Mouse (Mus musculus): Measurements from ENCODE around the gene Hnrnpa1.
A peak's percentile ranks its signal among the peaks of the same experiment; 100 is the strongest.

The Hnrnpa1 gene

DNA sequence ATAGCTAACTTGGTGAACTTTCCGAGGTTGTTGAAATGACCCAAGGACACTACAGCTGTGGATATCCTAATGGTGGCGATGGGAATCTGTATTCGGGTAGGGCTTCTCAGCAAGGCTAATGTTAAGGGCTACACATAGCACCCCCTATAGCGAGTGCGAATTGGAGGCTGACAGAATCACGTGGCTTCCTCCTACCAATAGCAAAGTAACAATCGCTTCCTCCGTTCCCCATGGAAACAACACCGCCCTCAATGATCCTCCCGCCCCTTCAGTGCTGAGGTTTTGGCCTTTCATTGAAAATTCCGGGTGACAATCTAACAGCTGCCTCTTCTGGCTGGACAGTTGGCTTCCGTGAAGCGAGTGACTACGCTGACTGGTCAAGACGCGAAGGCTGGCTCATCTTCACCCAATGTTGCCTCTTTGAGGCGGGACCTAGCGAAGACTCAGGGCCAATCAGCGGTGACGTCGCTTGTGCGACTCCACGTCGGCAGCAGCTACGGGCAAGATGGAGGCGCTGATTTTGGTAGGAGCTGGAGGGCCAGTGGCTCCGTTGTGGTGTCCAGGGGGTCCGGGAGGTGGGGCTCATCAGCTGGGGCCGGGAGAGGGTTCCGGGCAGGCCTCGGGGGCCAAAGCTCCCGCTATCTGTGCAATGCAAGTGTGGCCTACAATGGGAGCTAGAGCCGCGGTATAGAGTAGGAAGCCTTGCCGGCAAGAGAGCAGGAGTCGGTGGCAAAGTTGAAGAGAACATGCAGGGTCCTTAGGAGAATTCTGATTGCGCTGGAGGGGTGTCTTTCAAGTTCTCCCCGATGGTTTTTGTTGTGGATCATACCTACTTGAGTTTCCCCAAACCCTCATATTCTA, 32.4 kb downstream of the Hnrnpa1 start, which contains the start of gene Copz1:
Gene Copz1 (plus strand): TSS at position 296 of the 861 bp plus-strand sequence.
- DNase-seq (ENCODE audit: low spot score in 2 of 2): peak; percentile 98 to 100

DNA sequence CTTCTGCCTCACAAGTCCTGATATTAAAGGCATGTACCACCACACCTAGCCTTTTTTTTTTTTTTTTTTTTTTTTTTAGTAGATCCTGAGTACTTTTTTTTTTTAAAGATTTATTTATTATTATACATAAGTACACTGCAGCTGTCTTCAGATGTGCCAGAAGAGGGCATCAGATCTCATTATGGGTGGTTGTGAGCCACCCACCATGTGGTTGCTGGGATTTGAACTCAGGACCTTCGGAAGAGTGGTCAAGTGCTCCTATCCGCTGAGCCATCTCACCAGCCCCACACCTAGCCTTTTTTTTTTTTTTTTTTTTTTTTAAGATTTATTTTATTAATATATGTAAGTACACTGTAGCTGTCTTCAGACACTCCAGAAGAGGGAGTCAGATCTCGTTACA, 35.7 kb downstream of the Hnrnpa1 start:
- peak in 1 of 2 experiments; percentile 22 for DNase-seq (ENCODE audit: low spot score in 2 of 2)

DNA sequence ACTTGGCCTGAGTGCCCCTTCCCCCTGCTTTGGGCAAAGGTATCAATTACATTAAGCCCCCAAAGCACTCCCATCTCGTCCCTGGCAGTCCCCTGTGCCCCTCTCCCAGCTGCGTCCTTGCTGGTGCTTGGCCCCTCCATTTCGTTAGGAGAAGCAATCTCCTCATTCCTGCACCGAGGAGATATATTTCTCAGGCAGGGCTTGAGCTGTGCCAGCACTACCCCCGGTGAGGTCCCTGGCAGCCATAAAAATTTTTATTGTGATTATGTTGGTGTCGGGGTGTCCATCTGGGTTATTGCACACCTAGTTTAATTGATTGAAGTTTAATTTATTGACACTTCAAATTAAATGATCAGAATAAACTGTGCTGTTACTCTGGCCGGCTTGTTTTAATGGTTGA, 37.7 kb downstream of the Hnrnpa1 start:
- DNase-seq (ENCODE audit: low spot score in 2 of 2): no peak

DNA sequence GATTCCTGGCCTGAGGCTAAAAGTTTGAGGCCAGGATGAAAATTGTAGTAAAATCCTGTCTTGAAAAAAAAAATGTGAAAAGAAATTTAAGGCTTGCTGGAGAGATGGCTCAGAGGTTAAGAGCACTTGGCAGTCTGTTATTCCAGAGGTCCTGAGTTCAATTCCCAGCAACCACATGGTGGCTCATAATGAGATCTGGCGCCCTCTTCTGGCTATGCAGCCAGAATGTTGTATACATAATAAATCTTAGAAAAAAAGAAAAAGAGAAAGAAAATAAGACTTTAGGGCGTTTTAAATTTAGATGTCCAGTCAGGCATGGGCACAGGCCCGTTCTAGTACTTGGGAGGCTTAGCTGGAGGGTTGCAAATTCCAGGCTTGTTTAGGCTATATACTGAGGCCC, 39.5 kb downstream of the Hnrnpa1 start:
- DNase-seq (ENCODE audit: low spot score in 2 of 2): no peak

DNA sequence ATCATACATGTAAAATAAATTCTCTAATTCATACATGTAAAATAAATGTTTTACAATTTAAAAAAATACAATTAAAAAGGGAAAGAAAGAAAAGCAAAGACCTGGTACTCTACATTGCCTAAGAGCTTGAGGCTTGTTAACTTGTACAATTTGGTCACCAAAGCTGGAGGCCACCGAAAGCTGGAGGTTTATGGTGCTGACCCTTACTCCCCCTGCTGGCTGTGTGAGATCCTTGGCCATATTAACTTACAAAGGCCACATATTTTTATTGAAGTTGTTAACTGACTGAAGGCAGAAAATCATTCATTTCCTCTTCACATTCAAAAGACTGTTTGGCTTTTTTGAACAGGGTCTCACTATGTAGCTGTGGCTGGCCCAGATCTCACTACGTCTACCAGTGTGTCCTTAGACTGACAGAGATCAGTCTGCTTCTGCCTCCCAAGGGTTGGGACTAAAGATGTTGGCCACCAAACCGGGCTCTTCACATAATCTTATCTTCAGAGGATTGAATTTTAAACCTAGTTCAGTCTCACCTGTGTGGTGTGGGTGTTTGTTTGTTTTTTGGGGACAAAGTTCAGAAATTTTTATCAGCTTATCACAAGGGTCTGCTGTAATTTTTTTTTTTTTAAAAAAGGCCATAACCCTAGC, 40.7 kb downstream of the Hnrnpa1 start:
- DNase-seq (ENCODE audit: low spot score in 2 of 2): no peak

DNA sequence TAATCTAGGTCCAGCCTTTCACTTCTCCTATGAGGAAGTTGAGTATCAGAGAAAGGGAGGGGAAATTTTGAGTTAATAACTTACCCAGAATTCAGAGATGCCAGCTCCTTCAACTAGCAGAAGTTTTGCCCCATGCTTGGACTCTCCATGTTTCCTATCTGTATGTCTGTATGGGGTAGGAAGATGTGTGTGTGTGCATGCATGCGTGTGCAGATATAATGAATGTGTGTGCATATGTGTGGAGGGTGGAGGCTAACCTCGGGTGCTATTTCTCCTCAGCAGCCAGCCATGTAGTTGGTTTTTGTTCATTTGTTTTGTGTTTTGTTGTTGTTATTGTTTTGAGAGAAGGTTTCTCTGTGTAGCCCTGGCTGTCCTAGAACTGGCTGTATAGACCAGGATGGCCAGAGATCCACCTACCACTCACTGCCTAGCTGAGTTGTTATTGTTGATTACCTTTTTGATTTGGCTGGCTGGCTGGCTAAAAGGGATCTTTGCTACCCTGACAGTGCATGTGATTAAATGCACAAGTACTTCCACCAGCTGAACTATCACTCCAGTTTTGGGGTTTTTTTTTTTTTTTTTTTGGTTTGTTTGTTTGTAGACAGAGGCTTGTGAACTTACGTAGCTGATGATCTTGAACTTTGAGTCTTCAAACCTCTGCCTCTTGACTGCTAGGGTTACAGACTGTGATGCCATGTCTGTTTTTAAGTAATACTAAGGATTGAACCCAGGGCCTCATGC, 41.4 kb downstream of the Hnrnpa1 start:
- no peak for DNase-seq (ENCODE audit: low spot score in 2 of 2)

DNA sequence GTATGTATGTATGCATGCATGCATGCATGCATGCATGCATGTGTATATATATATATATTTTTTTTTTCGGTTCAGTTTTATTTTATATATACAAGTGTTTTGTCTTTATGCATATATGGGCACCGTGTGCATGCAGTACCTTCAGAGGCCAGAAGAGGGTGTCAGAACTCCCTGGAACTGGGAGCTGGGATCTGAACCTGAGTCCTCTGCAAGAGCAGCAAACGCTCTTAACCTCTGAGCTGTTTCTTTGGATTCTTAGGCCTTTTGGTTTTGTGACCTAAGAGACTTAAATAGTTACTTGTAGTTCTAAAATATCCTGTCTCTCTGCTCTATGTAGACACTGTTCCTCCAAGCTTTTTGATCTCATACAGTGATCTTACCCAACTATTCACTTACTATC, 43.8 kb downstream of the Hnrnpa1 start:
- DNase-seq (ENCODE audit: low spot score in 2 of 2): peak; percentile 37 to 49

DNA sequence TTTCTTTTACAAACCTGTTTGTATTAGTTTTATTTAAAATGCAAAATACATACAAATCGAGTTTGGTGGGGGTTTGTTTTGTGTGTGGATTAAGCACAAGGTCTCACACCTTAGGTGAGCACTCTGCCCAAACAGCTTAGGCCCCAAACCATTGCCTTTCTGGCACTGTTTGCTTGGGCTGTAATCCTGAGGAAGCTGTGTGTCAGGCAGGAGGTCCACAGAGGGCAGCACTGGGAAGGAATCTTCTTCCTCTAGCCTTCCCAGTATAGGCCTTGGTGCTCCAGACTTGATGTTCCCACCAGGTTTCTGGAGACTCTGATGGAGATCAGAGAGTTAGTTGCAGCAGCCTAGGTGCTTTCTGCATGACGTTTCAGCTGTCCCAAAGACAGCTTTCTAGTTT, 44.4 kb downstream of the Hnrnpa1 start:
- DNase-seq (ENCODE audit: low spot score in 2 of 2): peak; percentile 24 to 38

DNA sequence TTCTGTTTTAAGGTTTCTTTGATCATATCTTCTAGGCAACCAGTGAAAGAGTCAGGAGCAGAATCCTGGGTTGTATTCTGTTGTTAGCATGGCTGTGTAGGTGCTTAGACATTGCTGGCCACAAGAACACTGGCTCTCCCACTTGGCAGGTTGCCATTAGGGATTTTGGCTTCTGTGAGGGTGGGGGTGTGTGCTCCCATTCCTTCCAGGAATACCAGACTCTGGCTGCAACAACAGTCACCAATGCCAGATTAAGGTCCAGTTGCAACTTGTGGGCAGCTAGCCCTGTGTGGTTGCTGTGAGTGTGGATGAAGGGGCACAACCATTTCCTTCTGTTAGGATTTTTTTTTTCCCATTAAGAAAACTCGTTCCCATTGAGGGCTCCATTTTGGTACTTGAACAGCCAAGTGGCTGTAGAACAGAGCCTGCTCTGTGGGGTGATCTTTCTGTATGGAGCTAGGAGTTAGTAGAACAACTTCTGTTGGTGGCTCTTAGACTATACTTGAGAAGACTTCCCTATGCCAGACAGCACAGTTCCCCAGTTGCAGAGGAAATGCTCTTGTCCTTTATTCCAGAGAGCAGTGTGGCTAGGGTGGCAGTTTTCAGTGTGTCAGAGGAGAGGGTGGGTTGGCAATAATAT, 45.7 kb downstream of the Hnrnpa1 start:
- peak; percentile 80 to 83 for DNase-seq (ENCODE audit: low spot score in 2 of 2)

DNA sequence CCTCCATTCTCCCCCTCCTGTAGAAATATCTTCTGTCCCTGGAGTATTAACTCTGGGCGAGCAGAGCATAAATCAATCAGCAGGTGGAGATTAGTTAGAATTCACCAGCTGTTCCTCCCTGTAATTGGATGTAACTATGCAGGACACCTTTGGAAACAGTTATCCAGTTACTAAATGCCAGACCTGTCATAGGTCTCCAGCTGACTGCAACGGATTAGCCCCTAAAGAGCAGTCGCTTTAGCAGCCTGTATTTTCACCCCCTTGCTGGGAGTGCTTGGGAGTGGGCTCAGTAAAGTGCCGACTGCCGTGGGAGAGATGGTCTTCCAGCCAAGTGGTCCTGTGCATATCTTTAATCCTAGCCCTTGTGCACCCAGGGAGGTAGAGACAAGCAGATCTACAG, 49.4 kb downstream of the Hnrnpa1 start:
- no peak for DNase-seq (ENCODE audit: low spot score in 2 of 2)

DNA sequence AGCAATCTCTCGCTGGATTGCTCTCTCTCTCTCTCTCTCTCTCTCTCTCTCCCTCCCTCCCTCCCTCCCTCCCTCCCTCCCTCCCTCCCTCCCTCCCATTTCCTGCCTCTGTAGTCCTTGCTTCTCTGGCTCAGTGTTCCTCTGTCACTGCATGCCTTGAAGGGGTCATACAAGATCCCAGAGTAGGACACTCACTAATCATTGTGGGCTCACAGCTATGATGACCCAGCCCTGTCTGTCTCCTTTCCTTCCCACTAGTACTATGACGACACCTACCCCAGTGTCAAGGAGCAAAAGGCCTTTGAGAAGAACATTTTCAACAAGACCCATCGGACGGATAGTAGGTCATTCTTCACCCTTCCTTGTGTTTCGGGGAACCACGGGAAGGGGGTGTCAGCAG, 50.2 kb downstream of the Hnrnpa1 start:
- no peak for DNase-seq (ENCODE audit: low spot score in 2 of 2)

DNA sequence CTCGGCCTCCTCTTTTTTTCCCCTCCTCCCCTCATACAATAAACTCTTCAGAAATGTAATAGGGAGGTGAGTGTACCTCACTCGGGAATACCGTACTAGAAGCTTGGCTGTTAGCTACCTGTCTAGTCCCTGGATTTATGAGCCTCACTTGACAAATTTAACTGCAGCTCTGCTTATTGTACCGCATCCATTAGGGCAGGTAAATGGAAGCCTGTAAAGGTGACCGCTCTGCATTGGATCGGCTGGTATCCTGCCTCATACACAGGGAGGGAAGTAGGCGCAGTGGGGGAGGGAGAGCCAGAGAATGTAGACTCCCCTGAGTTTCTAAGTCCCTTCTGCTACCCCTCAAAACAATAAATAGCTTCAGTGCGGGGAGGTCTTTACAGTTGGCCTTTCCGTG, 50.6 kb downstream of the Hnrnpa1 start:
- no peak for DNase-seq (ENCODE audit: low spot score in 2 of 2)

DNA sequence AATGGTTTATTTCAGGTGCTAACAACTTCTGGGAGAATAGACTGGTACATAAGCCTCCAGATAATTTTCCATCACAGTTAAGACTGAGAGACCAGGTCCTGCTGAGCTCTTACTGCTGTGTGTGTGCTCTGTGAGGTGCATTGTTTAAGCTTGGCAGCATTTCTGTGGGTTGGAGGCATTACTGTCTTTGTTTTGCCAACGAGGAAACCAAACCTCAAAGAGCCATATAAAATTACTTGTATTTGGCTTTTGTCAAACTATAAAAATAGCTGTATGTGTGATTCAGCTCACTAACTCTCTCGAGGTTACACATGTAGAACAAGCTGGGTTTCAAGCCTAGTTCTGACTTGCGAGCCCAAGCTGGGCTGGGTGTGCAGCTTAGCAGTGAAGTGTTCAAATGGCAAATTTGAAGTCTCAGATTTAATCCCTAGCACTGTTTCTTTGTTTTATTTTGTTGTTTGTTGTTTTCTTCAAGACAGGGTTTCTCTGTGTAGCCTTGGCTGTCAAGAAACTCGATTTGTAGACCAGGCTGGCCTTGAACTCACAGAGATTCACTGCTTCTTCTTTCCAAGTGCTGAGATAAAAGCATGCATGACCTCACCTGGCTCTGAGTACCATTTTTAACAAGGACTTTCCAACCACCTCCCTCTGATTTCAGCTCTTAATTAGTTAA, 52.6 kb downstream of the Hnrnpa1 start:
- no peak for DNase-seq (ENCODE audit: low spot score in 2 of 2)

DNA sequence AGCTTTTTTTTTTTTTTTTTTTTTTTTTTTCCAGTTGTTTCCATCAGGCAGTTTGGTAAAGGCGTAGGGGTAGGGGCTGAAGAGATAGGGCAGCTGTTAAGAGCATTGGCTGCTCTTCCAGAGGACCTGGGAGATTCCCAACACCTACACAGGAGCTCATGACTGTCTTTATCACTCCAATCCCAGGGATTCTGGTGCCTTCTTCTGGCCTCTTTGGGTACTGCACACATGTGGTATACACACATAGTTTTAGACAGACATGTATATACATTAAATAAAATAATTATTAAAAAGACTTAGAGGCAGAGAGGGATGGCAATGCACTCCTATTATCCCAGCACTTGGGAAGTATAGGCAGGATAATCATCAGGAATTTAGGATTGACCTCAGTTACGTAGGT, 53.1 kb downstream of the Hnrnpa1 start:
- DNase-seq (ENCODE audit: low spot score in 2 of 2): no peak

DNA sequence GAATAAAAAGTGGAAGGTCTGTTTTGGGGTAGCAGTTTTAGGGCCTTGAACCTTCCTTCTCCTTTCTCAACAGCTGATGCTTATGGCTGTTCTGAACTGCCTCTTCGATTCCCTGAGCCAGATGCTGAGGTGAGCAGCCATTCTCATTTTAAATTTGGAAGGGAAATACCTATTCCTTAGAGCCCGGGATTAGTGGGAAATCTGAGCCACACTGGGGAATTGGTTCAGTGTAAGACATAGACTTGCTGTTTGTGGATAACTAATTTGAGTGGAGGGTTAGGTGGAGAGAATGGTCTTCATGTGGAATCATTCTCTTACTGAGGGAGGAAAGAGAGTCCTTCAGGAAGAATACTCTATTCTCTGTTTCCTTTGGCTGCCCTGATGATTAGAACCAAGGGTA, 54.4 kb downstream of the Hnrnpa1 start:
- DNase-seq (ENCODE audit: low spot score in 2 of 2): no peak

DNA sequence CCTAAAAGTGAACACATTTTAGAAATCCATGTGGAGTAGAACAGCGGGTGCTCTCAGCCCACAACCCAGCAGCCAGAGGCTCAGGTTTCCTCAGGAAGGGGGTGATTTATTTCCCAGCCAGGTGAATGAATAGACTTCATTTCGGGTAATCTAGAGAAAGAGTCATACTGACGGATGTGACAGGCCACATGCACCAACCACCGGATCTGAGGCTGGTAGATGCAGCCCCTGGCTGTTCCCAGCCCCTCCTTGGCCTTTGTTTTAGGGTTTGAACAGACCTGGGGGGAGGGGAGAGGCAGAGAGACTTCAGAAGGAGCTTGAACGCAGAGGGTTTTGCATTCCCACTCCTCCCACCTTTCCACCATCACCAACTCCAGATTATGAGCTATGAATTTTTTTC, 55.6 kb downstream of the Hnrnpa1 start:
- peak in 1 of 2 experiments; percentile 22 for DNase-seq (ENCODE audit: low spot score in 2 of 2)

Data from right cerebral cortex, postnatal 10 days (tissue).